Mouse (Mus musculus) CH12.LX (cell line): ENCODE measurements at regions not wholly inside any gene's neighbourhood (a gene's known extent, or its start where the extent isn't known, plus 50 kb on each side); places are given as distances from the start of the nearest gene placed in this dataset.

Experiments
- DNase-seq: peaks from one replicate; pipeline ENCODE4 v3.0.0-alpha.2; 2013; ENCODE audit errors: extremely low read depth
- H3K27ac ChIP-seq: 2 replicates; pipeline ENCODE4 v1.5.1; 2012; ENCODE audit warnings: low read depth, mild to moderate bottlenecking, control low read depth, moderate library complexity; ENCODE audit not compliant: insufficient read depth
- H3K27me3 ChIP-seq: replicated peaks from 2 replicates; pipeline ENCODE3; 2012; ENCODE audit warnings: inconsistent platforms
- H3K36me3 ChIP-seq, 2 experiments: replicated peaks in 1 of 2; 2 replicates each; pipeline versions ENCODE3 to v1.6.1; 2012; ENCODE audit warnings: inconsistent platforms in 1 of 2, low read length in 1 of 2, mild to moderate bottlenecking in 1 of 2, mixed read lengths in 1 of 2, moderate library complexity in 1 of 2; ENCODE audit not compliant: control insufficient read depth in 1 of 2, insufficient read depth in 1 of 2
- H3K4me1 ChIP-seq, 2 experiments: 2 replicates each; pipeline ENCODE4 v1.6.1; 2012; ENCODE audit warnings: inconsistent platforms in 1 of 2, moderate library complexity in 1 of 2; ENCODE audit not compliant: insufficient read depth in 2 of 2, control insufficient read depth in 1 of 2
- H3K4me2 ChIP-seq: 2 replicates; pipeline ENCODE4 v1.6.1; 2012; ENCODE audit warnings: low read depth, mild to moderate bottlenecking, control low read depth; ENCODE audit not compliant: poor library complexity, insufficient read depth, severe bottlenecking
- H3K4me3 ChIP-seq, 3 experiments: fragments of 150-350 bp in 1 of 3; sonication (generic) in 1 of 3; replicated peaks in 1 of 3; 2 replicates each; pipeline versions ENCODE3 to v1.5.1; 2011 to 2012; ENCODE audit warnings: low read depth in 2 of 3, low read length in 2 of 3, mild to moderate bottlenecking in 2 of 3, moderate library complexity in 2 of 3, control low read depth in 1 of 3, improper control_type of control experiment in 1 of 3, inconsistent platforms in 1 of 3, mixed read lengths in 1 of 3; ENCODE audit not compliant: poor library complexity in 1 of 3
- H3K79me2 ChIP-seq: replicated peaks from 2 replicates; pipeline ENCODE4 v1.6.1; 2012; ENCODE audit warnings: mild to moderate bottlenecking, moderate library complexity; ENCODE audit not compliant: control insufficient read depth, poor library complexity, insufficient read depth, severe bottlenecking; ENCODE audit errors: extremely low read depth
- H3K9ac ChIP-seq: 2 replicates; pipeline ENCODE4 v1.6.1; 2012; ENCODE audit warnings: low read depth, mild to moderate bottlenecking, control low read depth, moderate library complexity; ENCODE audit not compliant: insufficient read depth
- H3K9me3 ChIP-seq: replicated peaks from 2 replicates; pipeline ENCODE3; 2012; ENCODE audit warnings: low read length, inconsistent platforms, mixed read lengths
- BHLHE40 ChIP-seq: IDR thresholded peaks from 2 replicates; pipeline ENCODE4 v1.6.1; 2011; ENCODE audit warnings: mild to moderate bottlenecking, low read depth, low read length, improper control_type of control experiment
- EP300 ChIP-seq: IDR thresholded peaks from 2 replicates; pipeline ENCODE4 v1.6.1; 2011; ENCODE audit warnings: low read length, improper control_type of control experiment
- ETS1 ChIP-seq: conservative IDR thresholded peaks from 2 replicates; pipeline ENCODE4 v1.6.1; 2012; ENCODE audit warnings: low read depth, mild to moderate bottlenecking, inconsistent platforms, low read length, improper control_type of control experiment, moderate library complexity
- HCFC1 ChIP-seq: IDR thresholded peaks from 2 replicates; pipeline ENCODE4 v1.6.1; 2012; ENCODE audit warnings: low read depth, mild to moderate bottlenecking, inconsistent platforms, low read length, improper control_type of control experiment
- JUND ChIP-seq: conservative IDR thresholded peaks from 2 replicates; pipeline ENCODE4 v1.6.1; 2011; ENCODE audit warnings: low read depth, low read length, improper control_type of control experiment
- KAT2A ChIP-seq: IDR thresholded peaks from 2 replicates; pipeline ENCODE4 v1.6.1; 2012; ENCODE audit warnings: low read length, improper control_type of control experiment, inconsistent platforms; ENCODE audit not compliant: insufficient replicate concordance
- MXI1 ChIP-seq: IDR thresholded peaks from 2 replicates; pipeline ENCODE4 v1.6.1; 2011; ENCODE audit warnings: mild to moderate bottlenecking, low read depth, low read length, improper control_type of control experiment
- PAX5 ChIP-seq: IDR thresholded peaks from 2 replicates; pipeline ENCODE4 v1.6.1; 2012; ENCODE audit warnings: low read length, inconsistent platforms, mixed read lengths
- POLR2A ChIP-seq: IDR thresholded peaks from 2 replicates; pipeline ENCODE4 v1.6.1; 2011; ENCODE audit warnings: low read depth, mild to moderate bottlenecking, improper control_type of control experiment, low read length
- SIN3A ChIP-seq: IDR thresholded peaks from 2 replicates; pipeline ENCODE4 v1.6.1; 2012; ENCODE audit warnings: low read length, improper control_type of control experiment, inconsistent platforms
- SMC3 ChIP-seq: IDR thresholded peaks from 2 replicates; pipeline ENCODE4 v1.6.1; 2011; ENCODE audit warnings: low read depth, low read length, improper control_type of control experiment
- UBTF ChIP-seq: IDR thresholded peaks from 2 replicates; pipeline ENCODE4 v1.6.1; 2012; ENCODE audit warnings: low read depth, mild to moderate bottlenecking, inconsistent platforms, low read length, improper control_type of control experiment, moderate library complexity
- USF1 ChIP-seq: IDR thresholded peaks from 2 replicates; pipeline ENCODE4 v1.6.1; 2014; ENCODE audit warnings: low read depth, mild to moderate bottlenecking, inconsistent platforms, low read length, improper control_type of control experiment
- ZC3H11A ChIP-seq: IDR thresholded peaks from 2 replicates; pipeline ENCODE4 v1.6.1; 2012; ENCODE audit warnings: low read depth, mild to moderate bottlenecking, inconsistent platforms, low read length, improper control_type of control experiment
- ZMIZ1 ChIP-seq: IDR thresholded peaks from 2 replicates; pipeline ENCODE4 v1.6.1; 2012; ENCODE audit warnings: low read depth, mild to moderate bottlenecking, inconsistent platforms, low read length, improper control_type of control experiment
- dilution Hi-C: fragments of 300-500 bp; cut with MboI; formaldehyde crosslinking; loops from 2 replicates; pipeline ENCODE4 v1.14.3; 2020; ENCODE audit warnings: low sequenced_read_pairs; ENCODE audit not compliant: extremely low pct_unique_long_range_greater_than_20kb, extremely low pct_ligation_motif_present
- in situ Hi-C: fragments of 300-500 bp; cut with MboI; formaldehyde crosslinking; loops from 3 replicates; pipeline ENCODE4 v1.14.3; 2019; ENCODE audit warnings: low sequenced_read_pairs, low pct_ligation_motif_present, low pct_unique_long_range_greater_than_20kb, mixed read lengths

GRCm38 (mm10) chr8:15670722-15671121, 624.8 kb upstream of the BB014433 start:
- Histone ChIP-seq H3K4me1 (no peaks in the 10 kb centered on the region), H3K36me3 (no peaks in the 10 kb centered on the region), H3K27me3 (no peaks in the 10 kb centered on the region)
- no peak for DNase-seq
- no peak for TF ChIP-seq HCFC1
- no peak for TF ChIP-seq BHLHE40
- no peak for TF ChIP-seq MXI1
- TF ChIP-seq, all 38 proteins: peak for 0
- no peak overlapping the region for H3K27ac ChIP-seq
- dilution Hi-C loops = no loop called here
- peaks cover 69% of the 10 kb centered on the region for H3K9me3 ChIP-seq
- H3K79me2 ChIP-seq = no peaks in the 10 kb centered on the region
- H3K9ac ChIP-seq = no peak overlapping the region
- in situ Hi-C loops = no loop called here
- H3K4me2 ChIP-seq = no peak overlapping the region
- H3K4me3 ChIP-seq = no peak overlapping the region

DNA sequence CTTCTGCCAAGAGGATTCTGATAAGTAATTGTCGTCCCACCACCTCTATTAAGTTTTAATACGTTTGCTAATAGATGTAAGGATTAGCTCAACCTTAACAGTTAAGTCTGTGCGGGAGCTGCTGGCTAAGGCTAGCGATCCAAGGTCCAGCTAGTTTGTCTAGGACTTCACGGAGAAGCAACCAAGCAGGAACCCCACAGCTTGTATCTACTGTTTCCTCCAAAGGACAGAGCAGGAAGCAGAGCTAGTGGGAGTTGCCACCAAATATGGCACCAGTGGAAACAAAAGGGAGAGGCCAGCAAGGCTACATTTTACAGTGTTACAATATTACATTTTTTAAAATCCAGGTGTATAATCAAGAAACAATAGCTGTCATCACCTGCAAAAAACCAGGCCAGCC, 624.4 kb upstream of the BB014433 start:
- H3K27me3 ChIP-seq = no peaks in the 10 kb centered on the region
- no peak overlapping the region for H3K4me3 ChIP-seq
- no peak for TF ChIP-seq EP300
- H3K36me3 ChIP-seq = no peaks in the 10 kb centered on the region
- dilution Hi-C loops (no loop called here), in situ Hi-C loops (no loop called here)
- no peak for DNase-seq
- H3K79me2 ChIP-seq = no peaks in the 10 kb centered on the region
- no peak overlapping the region for H3K4me2 ChIP-seq
- H3K9ac ChIP-seq = no peak overlapping the region
- H3K4me1 ChIP-seq = no peaks in the 10 kb centered on the region
- H3K9me3 ChIP-seq = peaks cover 66% of the 10 kb centered on the region
- H3K27ac ChIP-seq = no peak overlapping the region

GRCm38 (mm10) chr8:15669515-15669914, 623.6 kb upstream of the BB014433 start:
- dilution Hi-C loops = no loop called here
- Histone ChIP-seq H3K9ac (no peak overlapping the region), H3K9me3 (peaks cover 71% of the 10 kb centered on the region), H3K36me3 (no peaks in the 10 kb centered on the region), H3K4me2 (no peak overlapping the region), H3K27ac (no peak overlapping the region), H3K27me3 (no peaks in the 10 kb centered on the region), H3K4me1 (no peaks in the 10 kb centered on the region), H3K79me2 (no peaks in the 10 kb centered on the region), H3K4me3 (no peak overlapping the region)
- in situ Hi-C loops = no loop called here
- TF ChIP-seq POLR2A (no peak), JUND (no peak), SIN3A (no peak), PAX5 (no peak), ZMIZ1 (no peak)
- DNase-seq = no peak

- Histone ChIP-seq H3K36me3 (no peaks in the 10 kb centered on the region), H3K9ac (no peak overlapping the region), H3K9me3 (peaks cover 35% of the 10 kb centered on the region), H3K27ac (no peak overlapping the region), H3K4me3 (no peak overlapping the region), H3K79me2 (no peaks in the 10 kb centered on the region), H3K27me3 (no peaks in the 10 kb centered on the region), H3K4me2 (no peak overlapping the region), H3K4me1 (no peaks in the 10 kb centered on the region)
- TF ChIP-seq USF1 (no peak), KAT2A (no peak), ZC3H11A (no peak), SMC3 (no peak), UBTF (no peak), EP300 (no peak), ZMIZ1 (no peak), ETS1 (no peak)
- dilution Hi-C loops (no loop called here), in situ Hi-C loops (no loop called here)
- no peak for DNase-seq
These were observed 614.7 kb upstream of the BB014433 start for GRCm38 (mm10) chr8:15660602-15661001.
